Mouse (Mus musculus): ENCODE data around the gene Mmp8. TPM values are rescaled to one million over a fixed set of nuclear protein-coding genes. Genes with fewer than 3 reads are reported as not detected.

Mmp8 gene
- polyA plus RNA-seq, 1 experiment from 2014 or later, result 1.8 TPM

GRCm38 (mm10) chr9:7560026-7560425 is 1.8 kb downstream of the Mmp8 start:
- H3K36me3 ChIP-seq, result no peaks in the 10 kb centered on the region
- WGBS (ENCODE audit: insufficient replicate concordance), result 58% methylated on average over 4 of the region's 4 CpGs
- H3K9ac ChIP-seq, result no peak overlapping the region

GRCm38 (mm10) chr9:7567376-7567775 is 9.1 kb downstream of the Mmp8 start:
- Histone ChIP-seq H3K9ac (no peak overlapping the region), H3K9me3 (replicated peaks) (no peaks in the 10 kb centered on the region), H3K36me3 (no peaks in the 10 kb centered on the region), H3K27ac (no peak overlapping the region), H3K27me3 (no peaks in the 10 kb centered on the region), H3K4me2 (no peak overlapping the region), H3K4me1 (replicated peaks) (peaks cover 14% of the 10 kb centered on the region), H3K4me3 (replicated peaks) (no peak overlapping the region)
- DNase-seq, result no peak
- ATAC-seq (ENCODE audit: low read depth), result 0 out of 2 replicates have a peak, but pooled peaks have one; percentile 41
- WGBS (ENCODE audit: insufficient replicate concordance), result 37% methylated on average over 7 of the region's 7 CpGs

More at GRCm38 (mm10) chr9:7560026-7560425, 1.8 kb downstream of the Mmp8 start:
- ATAC-seq (ENCODE audit: low read depth) (no peak), DNase-seq (no peak)
- Histone ChIP-seq H3K4me3 (replicated peaks) (no peak overlapping the region), H3K27me3 (no peaks in the 10 kb centered on the region), H3K4me2 (no peak overlapping the region), H3K9me3 (replicated peaks) (no peaks in the 10 kb centered on the region), H3K27ac (no peak overlapping the region), H3K4me1 (replicated peaks) (no peaks in the 10 kb centered on the region)

- Histone ChIP-seq H3K36me3 (no peaks in the 10 kb centered on the region), H3K9ac (no peak overlapping the region)
These were observed 9.7 kb downstream of the Mmp8 start for GRCm38 (mm10) chr9:7567923-7568322.

GRCm38 (mm10) chr9:7570485-7570884 is 12.2 kb downstream of the Mmp8 start:
- 68% methylated on average over 1 of the region's 1 CpGs for WGBS (ENCODE audit: insufficient replicate concordance)
- Histone ChIP-seq H3K9me3 (replicated peaks) (no peaks in the 10 kb centered on the region), H3K4me2 (no peak overlapping the region), H3K36me3 (no peaks in the 10 kb centered on the region), H3K27ac (no peak overlapping the region; the same call in 1 of the 2 replicates), H3K4me1 (replicated peaks) (peaks cover 14% of the 10 kb centered on the region), H3K27me3 (no peaks in the 10 kb centered on the region), H3K9ac (no peak overlapping the region), H3K4me3 (replicated peaks) (no peak overlapping the region)
- ATAC-seq (ENCODE audit: low read depth) (peak; percentile 57; the same call in 1 of the 2 replicates), DNase-seq (no peak)

More at GRCm38 (mm10) chr9:7567923-7568322, 9.7 kb downstream of the Mmp8 start:
- no peak for DNase-seq
- H3K4me3 ChIP-seq (replicated peaks), result no peak overlapping the region
- no peak for ATAC-seq (ENCODE audit: low read depth)
- H3K27me3 ChIP-seq, result no peaks in the 10 kb centered on the region
- 50% methylated on average over 2 of the region's 2 CpGs for WGBS (ENCODE audit: insufficient replicate concordance)
- no peak overlapping the region for H3K27ac ChIP-seq
- H3K4me1 ChIP-seq (replicated peaks), result peaks cover 14% of the 10 kb centered on the region
- no peak overlapping the region for H3K4me2 ChIP-seq
- no peaks in the 10 kb centered on the region for H3K9me3 ChIP-seq (replicated peaks)

- ATAC-seq (ENCODE audit: low read depth) (peak; percentile 39; the same call in 1 of the 2 replicates), DNase-seq (no peak)
- no peak within 1 kb of the TSS for H3K9ac ChIP-seq
- no peak within 1 kb of the TSS for H3K4me3 ChIP-seq (replicated peaks)
- WGBS (ENCODE audit: insufficient replicate concordance), result 25% methylated on average over 4 of the region's 4 CpGs
- H3K36me3 ChIP-seq, result no peaks in the 10 kb centered on the region
- no peak within 1 kb of the TSS; the same call in 1 of the 2 replicates for H3K27ac ChIP-seq
- no peaks in the 10 kb centered on the region for H3K9me3 ChIP-seq (replicated peaks)
- no peak within 1 kb of the TSS for H3K4me2 ChIP-seq
- peaks cover 14% of the 10 kb centered on the region for H3K4me1 ChIP-seq (replicated peaks)
- H3K27me3 ChIP-seq, result no peaks in the 10 kb centered on the region
These were observed 12.9 kb downstream of the Mmp8 start, which contains the start of gene Mmp27 for GRCm38 (mm10) chr9:7571162-7571561. Gene Mmp27 (plus strand): TSS chr9:7571396.

DNA sequence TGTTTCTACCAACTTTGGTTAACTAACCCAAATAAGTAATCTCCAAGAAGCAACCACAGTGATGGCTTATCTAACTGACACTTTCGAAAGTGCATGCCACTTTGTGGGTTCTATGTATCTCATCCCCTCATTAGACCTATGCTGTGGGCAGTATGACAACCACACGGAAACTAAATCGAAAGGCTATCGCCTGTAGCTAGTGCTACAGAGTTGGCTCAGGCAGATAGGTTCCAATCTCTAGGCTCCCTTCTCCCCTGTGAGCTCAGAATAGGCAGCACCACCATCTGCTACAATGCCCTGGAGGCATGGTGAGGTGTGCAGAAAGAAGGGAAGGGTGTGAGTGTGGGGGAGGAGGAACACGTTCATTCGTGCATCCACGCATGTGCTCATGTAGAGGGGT is 13.9 kb downstream of the Mmp8 start:
- Histone ChIP-seq H3K9me3 (replicated peaks) (no peaks in the 10 kb centered on the region), H3K4me2 (no peak overlapping the region), H3K4me1 (replicated peaks) (peaks cover 14% of the 10 kb centered on the region), H3K27me3 (no peaks in the 10 kb centered on the region), H3K9ac (no peak overlapping the region), H3K4me3 (replicated peaks) (no peak overlapping the region), H3K27ac (no peak overlapping the region), H3K36me3 (no peaks in the 10 kb centered on the region)
- WGBS (ENCODE audit: insufficient replicate concordance), result 57% methylated on average over 7 of the region's 7 CpGs
- DNase-seq (no peak), ATAC-seq (ENCODE audit: low read depth) (peak; percentile 62)

GRCm38 (mm10) chr9:7572663-7573308 is 14.5 kb downstream of the Mmp8 start:
- WGBS (ENCODE audit: insufficient replicate concordance), result 53% methylated on average over 2 of the region's 2 CpGs
- Histone ChIP-seq H3K27ac (no peak overlapping the region), H3K9me3 (replicated peaks) (no peaks in the 10 kb centered on the region), H3K4me2 (no peak overlapping the region), H3K27me3 (no peaks in the 10 kb centered on the region), H3K4me3 (replicated peaks) (no peak overlapping the region), H3K36me3 (no peaks in the 10 kb centered on the region), H3K9ac (no peak overlapping the region), H3K4me1 (replicated peaks) (peaks cover 14% of the 10 kb centered on the region)
- DNase-seq, result no peak
- no peak for ATAC-seq (ENCODE audit: low read depth)

GRCm38 (mm10) chr9:7575526-7575925 is 17.3 kb downstream of the Mmp8 start:
- no peak for DNase-seq
- Histone ChIP-seq H3K27me3 (no peaks in the 10 kb centered on the region), H3K4me3 (replicated peaks) (no peak overlapping the region), H3K36me3 (no peaks in the 10 kb centered on the region), H3K9ac (no peak overlapping the region), H3K4me1 (replicated peaks) (peaks cover 14% of the 10 kb centered on the region), H3K9me3 (replicated peaks) (no peaks in the 10 kb centered on the region), H3K4me2 (no peak overlapping the region), H3K27ac (no peak overlapping the region)
- ATAC-seq (ENCODE audit: low read depth), result no peak
- WGBS (ENCODE audit: insufficient replicate concordance), result 49% methylated on average over 3 of the region's 3 CpGs

DNA sequence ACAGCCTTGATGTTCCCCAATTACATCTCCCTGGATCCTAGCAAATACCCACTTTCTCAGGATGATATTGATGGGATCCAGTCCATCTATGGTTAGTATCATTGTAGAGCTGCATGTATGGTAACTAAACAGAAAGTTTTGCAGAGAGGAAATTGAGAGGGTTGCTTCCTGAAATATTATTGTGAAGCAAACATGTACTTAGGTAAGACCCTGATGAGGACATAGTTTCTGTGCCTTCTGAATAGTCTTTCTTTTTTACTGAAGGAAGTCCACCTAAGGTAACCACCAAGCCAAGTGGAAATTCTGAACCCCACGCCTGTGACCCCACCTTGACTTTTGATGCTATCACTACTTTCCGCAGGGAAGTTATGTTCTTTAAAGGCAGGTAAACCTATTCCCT is 19.1 kb downstream of the Mmp8 start:
- Histone ChIP-seq H3K4me2 (no peak overlapping the region), H3K36me3 (no peaks in the 10 kb centered on the region), H3K27me3 (no peaks in the 10 kb centered on the region), H3K4me1 (replicated peaks) (0 out of 2 replicates have a peak, but pooled peaks cover under 1% of the 10 kb centered on the region), H3K4me3 (replicated peaks) (no peak overlapping the region), H3K27ac (no peak overlapping the region), H3K9ac (no peak overlapping the region), H3K9me3 (replicated peaks) (no peaks in the 10 kb centered on the region)
- DNase-seq (no peak), ATAC-seq (ENCODE audit: low read depth) (no peak)
- 66% methylated on average over 2 of the region's 2 CpGs for WGBS (ENCODE audit: insufficient replicate concordance)

DNA sequence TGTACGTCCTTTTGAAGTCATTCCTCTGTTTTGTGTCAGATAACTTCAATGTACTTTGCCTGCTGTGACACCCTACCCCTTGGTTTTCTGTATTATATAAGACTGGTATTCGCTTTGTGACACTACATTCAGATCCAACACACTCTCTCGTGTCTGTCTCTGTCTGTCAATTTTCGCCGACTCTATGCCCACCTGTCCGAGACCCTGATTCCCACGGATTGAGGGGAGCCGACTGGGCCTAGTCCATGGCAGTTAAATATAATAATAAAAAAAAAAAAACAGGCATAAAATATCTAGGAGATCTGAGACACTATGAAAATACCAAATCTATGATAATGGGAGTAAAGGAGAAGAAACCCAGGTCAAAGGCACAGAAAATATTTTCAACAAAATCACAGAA is 31.8 kb downstream of the Mmp8 start:
- Histone ChIP-seq H3K4me2 (no peak overlapping the region), H3K36me3 (no peaks in the 10 kb centered on the region), H3K4me3 (replicated peaks) (no peak overlapping the region), H3K27ac (no peak overlapping the region), H3K9ac (no peak overlapping the region), H3K4me1 (replicated peaks) (no peaks in the 10 kb centered on the region), H3K27me3 (no peaks in the 10 kb centered on the region), H3K9me3 (replicated peaks) (no peaks in the 10 kb centered on the region)
- no peak for DNase-seq
- WGBS (ENCODE audit: insufficient replicate concordance), result 55% methylated on average over 8 of the region's 8 CpGs
- ATAC-seq (ENCODE audit: low read depth), result no peak

- 72% methylated on average over 3 of the region's 3 CpGs for WGBS (ENCODE audit: insufficient replicate concordance)
- H3K9me3 ChIP-seq (replicated peaks), result no peaks in the 10 kb centered on the region
- DNase-seq (no peak), ATAC-seq (ENCODE audit: low read depth) (no peak)
- H3K36me3 ChIP-seq, result no peaks in the 10 kb centered on the region
- no peak overlapping the region for H3K27ac ChIP-seq
- no peak overlapping the region for H3K4me3 ChIP-seq (replicated peaks)
- H3K4me1 ChIP-seq (replicated peaks), result peaks cover 3% of the 10 kb centered on the region; the same call in 1 of the 2 replicates
- H3K9ac ChIP-seq, result no peak overlapping the region
- H3K4me2 ChIP-seq, result no peak overlapping the region
- no peaks in the 10 kb centered on the region for H3K27me3 ChIP-seq
These were observed 35.1 kb downstream of the Mmp8 start for GRCm38 (mm10) chr9:7593272-7593812.

Measured in liver, embryonic 13.5 days (tissue).